Mouse (Mus musculus): Measurements from ENCODE around the gene Nckap5.
A peak's percentile ranks its signal among the peaks of the same experiment; 100 is the strongest.

Gene Nckap5

DNA sequence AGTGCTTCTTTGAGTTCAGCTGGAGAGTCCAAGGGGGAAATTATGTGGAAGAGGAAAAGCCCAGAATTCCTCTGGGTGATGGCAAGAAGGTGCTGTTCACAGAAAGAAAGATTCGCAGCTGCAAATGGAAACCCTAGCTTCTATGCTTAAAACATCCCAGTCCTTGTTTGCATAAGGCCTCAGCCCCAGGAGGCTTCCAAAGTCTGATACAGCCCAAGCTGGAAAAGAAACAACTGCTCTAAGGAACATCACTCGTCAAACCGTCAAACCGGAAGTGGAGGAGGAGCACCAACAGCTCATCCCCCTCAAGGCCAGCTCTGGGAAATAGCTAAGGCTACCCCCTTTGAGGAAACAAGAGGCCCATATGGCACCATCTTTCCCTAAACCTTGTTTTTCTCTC, 286.1 kb downstream of the Nckap5 start:
- DNase-seq = no peak

DNA sequence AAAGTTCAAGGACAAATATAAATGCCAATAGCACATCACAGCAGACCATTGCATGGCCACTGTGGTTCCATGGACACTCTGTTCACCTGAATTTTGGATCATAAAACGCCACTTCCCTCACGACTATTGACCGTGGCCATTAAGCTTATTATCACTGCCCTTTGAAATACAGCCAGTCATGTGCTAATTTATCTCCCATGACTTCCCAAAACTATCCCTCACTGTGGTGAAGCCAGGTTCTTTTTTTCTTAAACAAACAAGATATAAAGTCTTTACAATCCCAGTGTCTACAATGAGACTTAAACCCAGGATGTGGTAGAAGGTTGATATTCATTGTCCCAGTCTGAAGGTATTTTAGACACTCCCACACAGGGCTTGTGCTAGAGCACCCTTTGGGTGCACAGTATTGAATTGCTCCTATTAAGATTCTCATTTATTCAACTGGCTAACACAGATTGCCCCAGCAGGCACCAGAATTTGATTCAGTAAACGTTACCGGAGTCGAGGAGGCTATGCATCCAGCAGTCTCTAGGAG, 293.3 kb downstream of the Nckap5 start:
- no peak for DNase-seq

DNA sequence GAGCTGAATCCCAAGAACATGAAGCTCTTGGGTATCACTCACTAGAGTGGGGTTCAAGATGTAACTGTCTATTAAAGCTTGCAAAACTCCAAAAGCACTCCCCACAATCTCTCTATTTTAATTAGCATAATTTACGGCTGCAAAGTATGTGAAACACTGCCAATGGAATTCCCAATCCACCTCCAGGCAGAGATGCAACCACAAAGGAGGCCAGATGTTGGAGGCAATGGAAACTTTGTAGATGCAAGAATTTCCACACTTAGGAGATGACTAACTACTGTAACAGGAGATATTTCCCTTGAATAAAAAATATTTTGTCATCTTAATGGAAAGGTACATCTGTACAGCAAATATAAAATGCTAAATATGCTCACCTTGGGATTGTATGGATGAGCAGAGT, 295.1 kb downstream of the Nckap5 start:
- no peak for DNase-seq

DNA sequence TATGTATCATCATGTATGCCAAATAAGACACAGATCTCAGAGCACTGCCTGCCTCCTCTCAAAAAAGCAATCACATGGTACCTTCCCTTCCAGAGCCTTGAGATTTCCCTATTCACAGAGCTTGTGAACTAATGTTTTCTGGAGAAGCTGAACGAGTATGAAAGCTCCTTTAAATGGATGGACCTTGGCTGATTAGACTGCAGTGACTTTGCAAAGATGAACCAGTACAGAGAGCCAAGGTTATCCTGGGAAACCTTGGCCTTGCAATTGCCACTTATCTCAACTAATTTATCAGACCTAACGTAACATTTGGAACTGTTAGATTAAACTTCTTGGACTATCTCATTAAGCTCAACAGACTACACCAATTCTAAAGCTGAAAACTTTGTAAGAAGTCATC, 296.6 kb downstream of the Nckap5 start:
- no peak for DNase-seq

DNA sequence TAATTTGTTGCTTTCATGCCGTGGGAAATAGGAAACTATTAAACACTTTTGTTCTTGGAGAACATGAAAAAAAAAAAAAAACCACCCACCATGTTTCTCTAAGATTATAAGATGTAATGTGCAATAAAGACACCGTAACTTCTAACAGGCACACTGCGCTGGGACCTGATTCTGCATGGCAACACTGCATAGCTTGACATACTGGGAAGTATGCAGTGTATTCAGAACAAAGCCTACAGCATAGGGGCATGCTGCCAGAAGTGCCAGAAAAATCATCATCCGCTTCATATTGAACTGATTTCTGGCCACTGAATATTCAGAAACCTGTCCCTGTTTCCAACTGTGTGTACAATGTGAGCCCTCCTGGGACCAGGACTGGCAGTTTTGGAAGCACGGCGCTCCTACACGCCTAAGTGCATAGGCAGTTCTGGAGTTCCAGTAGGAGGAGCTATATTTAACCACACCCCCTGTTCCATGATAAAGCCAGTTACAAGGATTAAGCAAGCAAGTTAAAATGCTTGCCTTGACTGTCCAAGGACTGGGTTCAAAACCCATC, 302.5 kb downstream of the Nckap5 start:
- DNase-seq = no peak

DNA sequence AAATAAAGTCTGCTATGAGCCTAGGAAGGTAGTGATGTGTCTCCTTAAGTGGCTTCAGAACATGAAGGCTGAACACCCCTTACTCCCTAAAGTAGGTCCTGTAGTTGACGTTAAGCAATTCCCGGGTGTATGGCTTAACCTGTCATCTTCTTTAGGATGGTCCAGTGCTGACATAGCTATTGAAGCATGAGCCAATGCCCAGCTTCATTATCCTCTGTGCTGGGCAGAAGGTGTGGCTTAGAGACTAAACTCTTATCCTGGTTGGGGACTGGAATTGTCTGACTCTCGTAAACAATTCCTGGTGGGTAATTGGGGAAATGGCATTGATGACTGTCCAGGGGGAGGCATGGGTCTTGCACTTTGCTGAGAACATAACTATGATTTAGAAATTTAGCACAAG, 312.5 kb downstream of the Nckap5 start:
- DNase-seq = no peak

DNA sequence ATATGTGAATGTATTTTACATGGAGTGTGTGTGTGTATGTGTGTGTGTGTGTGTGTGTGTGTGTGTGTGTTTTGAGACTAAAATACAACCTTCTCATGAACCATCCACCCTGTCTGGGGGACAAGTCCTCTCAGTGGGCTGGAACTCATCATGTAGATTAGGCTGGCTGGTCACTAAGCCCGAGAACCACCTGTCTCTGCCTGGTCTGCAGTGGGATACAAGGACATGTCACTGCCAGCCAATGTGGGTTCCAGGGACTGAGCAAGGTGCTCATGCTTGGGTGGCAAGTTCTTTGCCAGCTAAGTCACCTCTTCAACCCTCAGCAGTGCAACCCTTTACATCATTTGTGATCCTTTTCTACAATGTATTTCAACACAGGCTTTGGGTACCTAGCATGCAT, 313.2 kb downstream of the Nckap5 start:
- no peak for DNase-seq

DNA sequence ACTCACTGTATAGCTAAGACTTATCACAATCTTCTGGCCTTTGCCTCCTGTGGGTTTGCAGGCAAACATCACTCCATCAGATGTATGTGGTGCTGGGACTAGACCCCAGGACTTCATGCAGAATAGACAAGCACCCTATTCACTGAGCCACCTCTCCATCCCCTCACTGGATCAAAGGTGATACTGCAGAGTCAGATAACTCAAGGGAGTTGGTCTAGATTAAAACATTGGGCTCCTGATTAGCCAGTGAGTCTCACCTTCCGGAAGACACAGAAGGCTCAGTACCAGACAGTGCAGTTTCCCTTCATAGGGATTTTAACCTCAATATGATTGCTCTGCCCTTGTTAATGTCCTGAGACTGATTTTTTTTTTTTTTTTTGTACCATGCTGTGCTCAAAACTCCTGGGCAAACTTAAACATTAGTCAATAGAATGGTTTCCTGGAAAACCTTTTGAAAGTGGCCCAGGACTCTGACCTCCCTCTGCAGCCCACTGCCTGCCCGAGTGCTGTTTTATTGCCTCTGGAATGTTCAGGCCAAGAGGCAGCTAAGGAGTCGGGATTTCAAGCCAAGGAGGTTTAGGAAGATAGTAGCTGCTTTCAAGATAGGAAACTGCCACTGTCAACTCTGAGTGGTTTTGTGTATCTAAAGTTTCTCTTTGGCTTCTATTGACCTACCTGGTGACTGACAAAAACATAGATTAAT, 315.4 kb downstream of the Nckap5 start:
- DNase-seq = no peak

DNA sequence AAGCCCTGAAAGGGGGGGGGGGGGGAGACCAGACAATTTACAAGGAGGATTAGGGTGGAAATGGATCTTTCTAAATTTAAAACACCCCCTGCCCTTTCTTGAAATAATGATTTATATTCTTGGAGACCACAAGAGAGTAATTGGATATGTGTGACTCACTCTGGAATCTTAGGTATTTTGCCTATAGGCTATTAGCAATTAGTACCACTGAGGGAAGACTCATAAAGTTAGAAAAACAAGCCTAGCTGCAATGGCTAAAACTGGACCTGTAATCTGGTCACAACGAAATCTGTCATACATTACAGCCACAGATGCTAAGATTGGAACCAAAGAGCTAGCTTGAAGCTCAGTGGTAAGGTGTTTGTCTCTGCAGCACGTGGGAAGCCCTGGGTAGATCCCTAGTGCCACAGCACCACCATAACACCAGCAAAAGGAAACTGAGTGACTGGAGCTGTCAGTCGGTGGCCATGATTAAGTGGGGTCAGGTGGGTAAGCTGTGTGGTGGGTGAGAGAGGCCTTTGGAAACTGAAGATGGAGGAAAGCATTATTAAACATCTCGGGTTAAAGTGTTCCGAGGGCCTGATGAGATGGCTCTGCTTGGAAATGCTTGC, 318.7 kb downstream of the Nckap5 start:
- no peak for DNase-seq

DNA sequence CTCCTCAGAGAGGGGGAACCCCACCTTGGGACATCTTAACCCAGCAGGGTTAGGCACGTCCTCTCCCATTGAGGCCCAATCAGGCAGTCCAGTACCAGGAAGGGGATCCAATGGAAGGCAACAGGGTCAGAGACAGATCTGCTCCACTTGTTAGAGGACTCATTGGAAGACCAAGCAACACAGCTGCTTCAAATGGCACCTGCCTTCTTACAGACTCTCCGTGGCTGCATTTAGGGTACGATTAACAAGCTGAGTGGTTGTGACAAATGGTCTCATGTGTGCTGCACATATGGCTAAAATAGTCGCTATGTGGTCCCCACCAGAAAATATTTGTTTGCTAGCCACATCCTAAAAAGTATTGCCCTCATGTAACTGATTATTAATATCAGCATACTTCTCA, 325.9 kb downstream of the Nckap5 start:
- no peak for DNase-seq

DNA sequence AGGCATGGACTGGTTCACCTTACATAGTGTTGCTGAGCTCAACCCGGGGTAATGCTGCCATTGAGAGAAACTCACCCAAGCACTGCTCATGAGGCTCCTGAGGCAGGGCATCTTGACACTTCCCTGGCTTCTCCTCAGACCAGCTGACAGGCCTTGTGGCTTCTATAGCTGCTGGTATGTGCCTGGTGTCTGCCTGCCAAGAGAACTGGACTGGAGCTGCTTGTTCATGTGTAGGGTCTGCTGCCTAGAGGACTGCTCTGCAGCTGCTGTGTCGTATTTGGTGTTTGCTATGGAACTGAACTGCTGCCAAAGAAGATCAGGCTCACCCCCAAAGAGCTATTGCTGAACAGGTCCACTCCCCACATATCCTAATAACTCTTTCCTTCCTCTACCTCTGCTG, 327.9 kb downstream of the Nckap5 start:
- no peak for DNase-seq

DNA sequence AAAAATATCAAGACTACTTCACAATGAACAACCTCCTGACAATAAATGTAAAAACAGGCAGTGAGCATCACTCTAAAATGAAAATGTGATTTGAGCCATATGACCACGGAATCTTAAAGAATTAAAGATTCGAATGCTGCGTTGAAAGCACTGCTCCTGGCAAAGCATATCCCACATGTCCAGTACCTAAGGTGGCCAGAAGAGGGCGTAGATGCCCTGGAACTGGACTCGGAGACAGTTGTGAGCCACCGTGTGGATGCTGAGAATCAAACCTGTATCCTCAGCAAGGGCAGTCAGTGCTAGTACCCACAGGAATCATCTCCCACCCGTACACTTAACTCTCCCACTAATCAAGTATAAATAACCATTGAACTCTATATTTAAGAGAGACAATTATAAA, 333.9 kb downstream of the Nckap5 start:
- no peak for DNase-seq

DNA sequence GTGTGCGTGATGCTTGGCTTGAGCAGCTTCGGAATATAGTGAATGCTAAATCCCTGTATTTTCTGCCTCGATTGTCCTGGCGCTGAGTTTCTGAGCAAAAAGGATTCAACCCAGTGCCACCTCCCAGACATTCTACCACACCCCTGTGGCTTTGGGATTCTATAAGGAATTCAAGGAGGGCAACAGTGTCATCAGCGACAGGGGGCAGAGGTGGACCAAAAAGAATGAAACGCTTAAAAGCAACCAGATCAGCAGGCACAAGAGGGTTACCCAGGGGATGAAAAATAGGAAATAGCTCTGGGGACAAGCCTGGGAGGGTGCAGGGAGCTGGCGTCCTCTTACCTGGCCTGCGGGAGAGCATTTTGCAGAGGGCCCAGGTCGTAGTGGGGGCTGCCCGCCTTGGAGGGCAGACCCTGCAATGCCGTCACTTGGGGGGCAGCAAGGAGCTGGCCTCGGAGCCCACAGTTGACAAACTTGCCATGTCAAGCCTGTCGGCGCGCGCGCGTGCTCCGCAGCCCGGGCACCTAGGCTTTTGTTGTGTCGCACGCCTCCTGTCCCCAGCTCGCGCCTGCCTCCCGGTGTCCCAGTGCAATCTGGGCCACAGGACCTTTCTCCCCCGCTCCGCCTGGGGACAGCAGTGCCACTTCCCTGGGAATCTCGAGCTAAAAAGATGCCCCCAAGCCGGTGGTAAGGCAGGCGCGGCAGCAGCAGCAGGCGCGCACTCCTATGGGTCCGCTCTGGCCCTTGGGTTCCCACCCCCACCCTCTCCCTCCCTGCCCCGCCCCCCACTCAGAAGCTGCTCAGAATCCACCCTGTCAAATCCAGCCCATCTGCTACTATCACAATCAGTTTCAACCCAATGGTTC, 338.2 kb downstream of the Nckap5 start:
- no peak for DNase-seq

DNA sequence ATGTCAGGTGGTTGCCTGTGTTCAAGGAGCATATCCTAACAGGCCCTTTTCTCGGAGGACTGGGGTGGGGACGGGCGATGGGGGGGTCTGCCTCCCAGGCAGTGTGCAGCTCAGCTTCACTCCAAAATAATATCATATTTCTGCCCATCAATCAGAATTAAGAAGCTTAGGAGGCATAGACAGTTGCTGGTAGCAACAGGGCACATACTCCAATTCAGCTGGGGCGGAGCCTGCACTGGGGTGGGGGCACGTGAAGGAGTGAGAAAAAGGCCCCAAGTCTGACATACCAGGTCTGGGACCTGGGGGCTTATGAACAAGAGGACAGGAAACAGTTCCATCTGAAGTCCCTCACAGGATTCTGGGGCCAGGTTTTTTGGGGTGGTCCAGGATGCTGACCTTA, 339.2 kb downstream of the Nckap5 start:
- no peak for DNase-seq

DNA sequence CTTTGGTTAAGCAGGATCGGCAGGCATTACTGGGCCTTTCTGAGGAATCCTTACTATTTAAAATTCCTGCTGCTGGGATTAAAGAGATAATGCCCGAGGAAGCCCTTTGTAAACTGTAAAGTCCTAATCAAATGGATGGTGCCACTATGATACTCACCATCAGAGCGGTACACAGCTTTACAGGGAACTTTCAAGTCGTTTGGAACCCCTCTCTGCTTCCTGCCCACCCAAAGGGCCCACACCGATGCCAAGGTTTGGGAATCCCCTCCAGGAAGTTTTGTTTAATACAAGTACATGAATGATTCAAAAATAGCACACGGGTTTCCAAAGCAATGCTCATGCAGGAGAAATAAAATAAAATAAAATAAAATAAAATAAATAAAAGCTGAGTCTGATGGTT, 340.3 kb downstream of the Nckap5 start:
- no peak for DNase-seq

DNA sequence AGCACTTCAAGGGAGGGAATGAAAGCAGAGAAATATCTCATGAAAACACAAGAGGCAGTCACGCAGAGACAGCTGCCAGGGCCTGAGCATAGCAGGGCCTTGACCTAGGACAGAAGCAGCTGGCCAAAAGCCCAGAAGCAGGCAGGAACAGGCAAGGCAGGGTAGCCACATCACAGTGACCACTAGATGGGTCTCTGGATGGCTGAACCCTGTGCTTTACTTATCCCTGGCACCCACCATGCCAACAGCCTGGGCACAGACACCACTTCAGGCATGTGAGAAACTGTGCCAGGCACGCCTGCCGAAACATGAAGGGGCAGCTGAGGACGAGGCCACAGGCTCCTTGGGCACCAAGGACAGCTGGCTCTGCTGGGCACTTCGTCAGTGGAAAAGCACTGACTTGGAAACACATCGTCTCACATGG, 345.9 kb downstream of the Nckap5 start:
- DNase-seq = peak in 1 of 2 experiments; percentile 9

DNA sequence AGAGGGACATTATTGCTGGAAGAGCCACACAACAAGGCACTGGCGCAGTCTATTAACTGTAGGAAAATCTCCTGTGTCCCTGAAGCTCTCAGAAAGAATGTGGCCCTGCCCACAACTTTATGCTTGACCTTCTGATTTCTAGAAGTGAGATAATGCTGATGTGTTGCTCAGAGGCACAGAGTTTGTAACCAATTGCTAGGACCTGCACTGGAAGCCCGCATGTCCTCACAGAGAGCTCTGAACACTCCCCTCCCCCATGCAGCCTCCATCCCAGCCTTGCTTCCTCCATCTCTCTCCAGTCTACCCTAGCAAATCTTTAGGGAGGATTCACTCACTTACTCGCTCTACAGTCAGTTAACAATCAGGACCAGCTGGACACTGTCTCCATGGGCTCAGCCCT, 346.9 kb downstream of the Nckap5 start:
- DNase-seq = no peak

DNA sequence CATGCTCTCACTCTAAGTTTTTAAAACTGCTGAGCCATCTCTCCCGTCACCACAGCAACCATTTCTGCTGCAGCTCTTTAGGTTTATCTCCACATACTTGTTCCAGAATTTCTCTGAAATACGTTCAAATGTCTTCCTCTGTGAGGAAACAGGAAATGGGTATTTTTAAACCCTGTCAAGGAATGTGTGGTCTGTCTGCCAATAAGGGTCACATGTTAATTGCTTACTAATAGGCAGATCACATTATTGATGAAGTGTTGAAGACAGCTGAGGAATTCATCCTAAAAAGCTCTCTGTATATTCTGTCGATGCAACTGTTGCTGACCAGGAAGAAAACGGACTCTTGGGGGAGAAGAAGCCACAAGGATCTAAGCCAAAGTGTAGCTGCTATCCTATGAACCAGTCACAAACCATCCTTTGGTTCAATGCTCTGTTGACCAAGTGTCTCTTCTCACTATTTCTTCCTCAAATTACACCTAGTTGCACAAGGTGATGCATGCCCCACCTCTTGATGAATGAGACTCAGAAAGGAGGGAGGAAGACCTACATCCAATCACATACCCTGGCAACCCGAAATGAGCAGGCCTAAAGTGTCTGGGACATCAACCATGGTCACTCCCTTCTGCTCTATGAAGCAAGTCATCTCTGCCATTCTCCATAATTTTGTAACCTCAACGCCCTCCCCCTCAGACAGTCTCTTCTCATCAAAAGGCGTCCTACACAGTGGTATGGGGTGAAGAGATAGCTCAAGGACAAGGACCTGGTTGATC, 349.0 kb downstream of the Nckap5 start:
- DNase-seq = no peak

DNA sequence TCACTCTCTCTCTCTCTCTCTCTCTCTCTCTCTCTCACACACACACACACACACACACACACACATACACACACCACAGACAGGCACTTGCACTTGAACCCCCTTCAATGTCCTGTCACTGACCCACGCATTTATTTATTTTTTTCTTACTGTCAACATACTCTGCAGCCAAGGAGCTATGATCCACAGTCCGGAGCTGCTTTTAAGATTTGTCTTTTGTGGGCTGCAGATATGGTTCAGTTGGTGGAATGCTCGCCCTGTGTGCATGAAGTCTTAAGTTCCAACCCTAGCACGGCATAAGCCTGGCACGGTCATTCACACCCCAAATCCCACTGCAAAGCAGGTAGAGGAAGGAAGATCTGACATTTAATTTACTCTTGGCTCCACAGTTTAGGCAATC, 357.6 kb downstream of the Nckap5 start:
- DNase-seq = no peak

DNA sequence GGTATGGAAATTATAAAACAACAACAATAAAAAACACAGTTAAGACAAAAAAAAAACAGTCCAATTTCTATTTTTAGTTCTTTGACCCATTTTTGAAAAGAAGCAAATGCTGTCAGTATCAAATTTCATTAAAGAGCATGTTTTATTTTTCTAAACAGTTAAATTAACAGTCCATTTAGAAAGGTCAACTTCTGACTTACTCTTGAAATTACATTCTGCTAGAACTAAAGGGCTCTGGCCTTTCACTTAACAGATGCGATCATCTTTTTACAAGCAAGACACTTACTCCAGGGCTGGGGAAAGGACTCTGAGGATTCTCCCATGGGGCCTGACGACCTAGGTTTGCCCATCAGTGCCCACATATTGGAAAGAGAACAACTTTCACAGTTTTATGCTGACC, 359.2 kb downstream of the Nckap5 start:
- DNase-seq = no peak

DNA sequence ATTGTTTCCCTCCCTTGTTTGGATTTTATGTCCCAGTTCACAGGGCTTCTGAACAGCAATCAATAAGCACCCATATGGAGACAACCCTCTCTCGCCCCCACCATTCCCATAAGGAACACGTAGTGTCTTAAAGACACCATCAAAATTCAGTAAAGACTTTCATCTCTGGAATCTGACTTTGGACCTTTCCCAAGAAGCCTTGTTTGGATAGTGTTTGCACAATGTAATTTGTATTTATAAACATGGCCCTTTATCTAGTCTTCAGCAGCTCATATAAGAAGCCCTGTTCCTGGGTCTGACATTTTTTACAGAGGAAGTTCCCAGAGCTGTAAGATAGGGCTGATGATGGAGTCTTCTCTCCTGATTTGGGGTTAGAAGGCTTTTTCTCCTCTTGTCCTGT, 359.7 kb downstream of the Nckap5 start:
- DNase-seq = no peak

DNA sequence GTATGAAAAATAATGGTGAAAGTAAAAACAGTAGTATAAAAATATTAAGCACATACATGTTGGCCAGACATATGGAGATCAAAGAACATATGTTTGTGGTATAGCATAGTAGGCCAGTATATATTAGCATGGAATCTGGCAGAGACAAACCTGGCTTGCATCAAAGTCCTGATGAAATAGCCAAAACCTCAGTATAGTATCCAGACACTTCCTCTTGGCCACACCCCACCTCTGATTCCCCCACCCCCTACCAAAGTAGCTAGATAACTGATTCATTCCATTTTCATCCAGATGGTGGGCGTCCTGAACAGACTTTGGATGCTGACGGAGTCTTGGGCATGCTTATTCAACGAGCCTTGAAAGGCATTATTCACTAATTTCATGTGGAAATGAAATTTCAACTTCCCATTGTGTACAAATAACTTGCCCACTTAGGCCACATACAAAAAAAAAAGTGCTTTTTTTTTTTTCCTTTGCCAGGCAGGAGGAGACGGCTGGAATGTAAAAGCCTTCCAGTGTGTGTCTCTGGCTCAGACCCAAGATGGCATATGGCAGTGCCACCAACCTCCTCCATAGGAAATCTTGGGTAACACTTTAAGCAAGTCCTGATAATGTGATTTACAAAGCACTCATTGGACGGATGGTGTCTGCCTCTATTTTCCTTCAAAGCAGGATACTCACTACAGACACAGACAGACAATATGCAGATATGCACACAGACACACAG, 360.6 kb downstream of the Nckap5 start:
- DNase-seq = peak; percentile 47 to 54

All from cerebellum, adult 18-20 months (tissue).